Mouse (Mus musculus): ENCODE data around the gene Aff1. TPM values are rescaled to one million over a fixed set of nuclear protein-coding genes. Genes with fewer than 3 reads are reported as not detected.

The Aff1 gene
- polyA plus RNA-seq, 1 experiment from 2014 or later: 12.1 TPM

- H3K4me3 ChIP-seq (ENCODE audit: low read depth, low read length): no peak overlapping the region
- no peaks in the 10 kb centered on the region for H3K36me3 ChIP-seq (ENCODE audit: control insufficient read depth, insufficient read depth, low read length)
- WGBS (ENCODE audit: insufficient replicate concordance): 38% methylated on average over 6 of the region's 6 CpGs
- peak overlapping the region; percentile 45 for H3K4me2 ChIP-seq
- no peak overlapping the region for H3K9ac ChIP-seq (ENCODE audit: low read depth, low read length)
- H3K9me3 ChIP-seq (replicated peaks; ENCODE audit: control insufficient read depth, low read length): no peaks in the 10 kb centered on the region
- 0 out of 2 replicates have a peak overlapping the region, but pooled peaks have one; percentile 41 for H3K27ac ChIP-seq (ENCODE audit: low read depth, low read length)
- H3K27me3 ChIP-seq (ENCODE audit: control insufficient read depth, insufficient read depth, low read length): peaks cover 2% of the 10 kb centered on the region; the same call in 1 of the 2 replicates
- no peaks in the 10 kb centered on the region for H3K4me1 ChIP-seq (ENCODE audit: control insufficient read depth, insufficient read depth, low read length)
- no peak for ATAC-seq (replicated peaks; ENCODE audit: insufficient number of reproducible peaks, low FRiP score, low TSS enrichment)
Measured at GRCm38 (mm10) chr5:103736553-103737207, 44.5 kb downstream of the Aff1 start.

GRCm38 (mm10) chr5:103737208-103738066 lies 45.3 kb downstream of the Aff1 start:
- ATAC-seq (replicated peaks; ENCODE audit: insufficient number of reproducible peaks, low FRiP score, low TSS enrichment): peak; percentile 85
- H3K4me1 ChIP-seq (ENCODE audit: control insufficient read depth, insufficient read depth, low read length): no peaks in the 10 kb centered on the region
- peaks cover 2% of the 10 kb centered on the region; the same call in 1 of the 2 replicates for H3K27me3 ChIP-seq (ENCODE audit: control insufficient read depth, insufficient read depth, low read length)
- H3K4me2 ChIP-seq: peak overlapping the region; percentile 45
- no peaks in the 10 kb centered on the region for H3K36me3 ChIP-seq (ENCODE audit: control insufficient read depth, insufficient read depth, low read length)
- WGBS (ENCODE audit: insufficient replicate concordance): 45% methylated on average over 26 of the region's 26 CpGs
- H3K9me3 ChIP-seq (replicated peaks; ENCODE audit: control insufficient read depth, low read length): no peaks in the 10 kb centered on the region
- no peak overlapping the region for H3K9ac ChIP-seq (ENCODE audit: low read depth, low read length)
- no peak overlapping the region for H3K4me3 ChIP-seq (ENCODE audit: low read depth, low read length)
- peak overlapping the region; percentile 76 for H3K27ac ChIP-seq (ENCODE audit: low read depth, low read length)

GRCm38 (mm10) chr5:103738509-103738908 lies 46.3 kb downstream of the Aff1 start:
- no peak for ATAC-seq (replicated peaks; ENCODE audit: insufficient number of reproducible peaks, low FRiP score, low TSS enrichment)
- no peaks in the 10 kb centered on the region for H3K9me3 ChIP-seq (replicated peaks; ENCODE audit: control insufficient read depth, low read length)
- peaks cover 2% of the 10 kb centered on the region; the same call in 1 of the 2 replicates for H3K27me3 ChIP-seq (ENCODE audit: control insufficient read depth, insufficient read depth, low read length)
- H3K4me3 ChIP-seq (ENCODE audit: low read depth, low read length): no peak overlapping the region
- WGBS (ENCODE audit: insufficient replicate concordance): 64% methylated on average over 5 of the region's 5 CpGs
- H3K4me2 ChIP-seq: no peak overlapping the region; the same call in 1 of the 2 replicates
- H3K4me1 ChIP-seq (ENCODE audit: control insufficient read depth, insufficient read depth, low read length): no peaks in the 10 kb centered on the region
- no peaks in the 10 kb centered on the region for H3K36me3 ChIP-seq (ENCODE audit: control insufficient read depth, insufficient read depth, low read length)
- H3K9ac ChIP-seq (ENCODE audit: low read depth, low read length): no peak overlapping the region
- H3K27ac ChIP-seq (ENCODE audit: low read depth, low read length): peak overlapping the region; percentile 41

GRCm38 (mm10) chr5:103739163-103739562 lies 47.0 kb downstream of the Aff1 start:
- Histone ChIP-seq H3K9ac (ENCODE audit: low read depth, low read length) (no peak overlapping the region), H3K4me2 (no peak overlapping the region), H3K27me3 (ENCODE audit: control insufficient read depth, insufficient read depth, low read length) (peaks cover 2% of the 10 kb centered on the region; the same call in 1 of the 2 replicates), H3K36me3 (ENCODE audit: control insufficient read depth, insufficient read depth, low read length) (no peaks in the 10 kb centered on the region), H3K4me1 (ENCODE audit: control insufficient read depth, insufficient read depth, low read length) (no peaks in the 10 kb centered on the region), H3K27ac (ENCODE audit: low read depth, low read length) (no peak overlapping the region), H3K4me3 (ENCODE audit: low read depth, low read length) (no peak overlapping the region), H3K9me3 (replicated peaks; ENCODE audit: control insufficient read depth, low read length) (no peaks in the 10 kb centered on the region)
- no peak for ATAC-seq (replicated peaks; ENCODE audit: insufficient number of reproducible peaks, low FRiP score, low TSS enrichment)
- WGBS (ENCODE audit: insufficient replicate concordance): 84% methylated on average over 5 of the region's 5 CpGs

- H3K27ac ChIP-seq (ENCODE audit: low read depth, low read length): no peak overlapping the region
- H3K9me3 ChIP-seq (replicated peaks; ENCODE audit: control insufficient read depth, low read length): no peaks in the 10 kb centered on the region
- H3K4me1 ChIP-seq (ENCODE audit: control insufficient read depth, insufficient read depth, low read length): no peaks in the 10 kb centered on the region
- H3K9ac ChIP-seq (ENCODE audit: low read depth, low read length): no peak overlapping the region
- H3K4me2 ChIP-seq: no peak overlapping the region
- 59% methylated on average over 5 of the region's 5 CpGs for WGBS (ENCODE audit: insufficient replicate concordance)
- H3K36me3 ChIP-seq (ENCODE audit: control insufficient read depth, insufficient read depth, low read length): no peaks in the 10 kb centered on the region
- H3K27me3 ChIP-seq (ENCODE audit: control insufficient read depth, insufficient read depth, low read length): peaks cover 2% of the 10 kb centered on the region; the same call in 1 of the 2 replicates
- no peak for ATAC-seq (replicated peaks; ENCODE audit: insufficient number of reproducible peaks, low FRiP score, low TSS enrichment)
- no peak overlapping the region for H3K4me3 ChIP-seq (ENCODE audit: low read depth, low read length)
Measured at GRCm38 (mm10) chr5:103740093-103740902, 48.1 kb downstream of the Aff1 start.

GRCm38 (mm10) chr5:103740903-103741246 lies 48.7 kb downstream of the Aff1 start:
- H3K4me1 ChIP-seq (ENCODE audit: control insufficient read depth, insufficient read depth, low read length): no peaks in the 10 kb centered on the region
- H3K4me2 ChIP-seq: no peak overlapping the region
- no peaks in the 10 kb centered on the region for H3K36me3 ChIP-seq (ENCODE audit: control insufficient read depth, insufficient read depth, low read length)
- no peak overlapping the region for H3K9ac ChIP-seq (ENCODE audit: low read depth, low read length)
- no peak overlapping the region for H3K27ac ChIP-seq (ENCODE audit: low read depth, low read length)
- H3K27me3 ChIP-seq (ENCODE audit: control insufficient read depth, insufficient read depth, low read length): peaks cover 2% of the 10 kb centered on the region; the same call in 1 of the 2 replicates
- no peak for ATAC-seq (replicated peaks; ENCODE audit: insufficient number of reproducible peaks, low FRiP score, low TSS enrichment)
- 89% methylated on average over 1 of the region's 1 CpGs for WGBS (ENCODE audit: insufficient replicate concordance)
- H3K4me3 ChIP-seq (ENCODE audit: low read depth, low read length): no peak overlapping the region
- no peaks in the 10 kb centered on the region for H3K9me3 ChIP-seq (replicated peaks; ENCODE audit: control insufficient read depth, low read length)

GRCm38 (mm10) chr5:103741443-103741842 lies 49.3 kb downstream of the Aff1 start:
- H3K9ac ChIP-seq (ENCODE audit: low read depth, low read length): no peak overlapping the region
- 62% methylated on average over 1 of the region's 1 CpGs for WGBS (ENCODE audit: insufficient replicate concordance)
- H3K36me3 ChIP-seq (ENCODE audit: control insufficient read depth, insufficient read depth, low read length): no peaks in the 10 kb centered on the region
- H3K27ac ChIP-seq (ENCODE audit: low read depth, low read length): peak overlapping the region; percentile 59; the same call in 1 of the 2 replicates
- peaks cover 2% of the 10 kb centered on the region; the same call in 1 of the 2 replicates for H3K27me3 ChIP-seq (ENCODE audit: control insufficient read depth, insufficient read depth, low read length)
- ATAC-seq (replicated peaks; ENCODE audit: insufficient number of reproducible peaks, low FRiP score, low TSS enrichment): no peak
- H3K4me3 ChIP-seq (ENCODE audit: low read depth, low read length): no peak overlapping the region
- H3K4me2 ChIP-seq: no peak overlapping the region
- H3K4me1 ChIP-seq (ENCODE audit: control insufficient read depth, insufficient read depth, low read length): no peaks in the 10 kb centered on the region
- no peaks in the 10 kb centered on the region for H3K9me3 ChIP-seq (replicated peaks; ENCODE audit: control insufficient read depth, low read length)

- H3K4me1 ChIP-seq (ENCODE audit: control insufficient read depth, insufficient read depth, low read length): no peaks in the 10 kb centered on the region
- H3K4me2 ChIP-seq: no peak overlapping the region
- no peaks in the 10 kb centered on the region for H3K36me3 ChIP-seq (ENCODE audit: control insufficient read depth, insufficient read depth, low read length)
- H3K9me3 ChIP-seq (replicated peaks; ENCODE audit: control insufficient read depth, low read length): no peaks in the 10 kb centered on the region
- no peak overlapping the region for H3K4me3 ChIP-seq (ENCODE audit: low read depth, low read length)
- peak; percentile 92 for ATAC-seq (replicated peaks; ENCODE audit: insufficient number of reproducible peaks, low FRiP score, low TSS enrichment)
- peaks cover 2% of the 10 kb centered on the region; the same call in 1 of the 2 replicates for H3K27me3 ChIP-seq (ENCODE audit: control insufficient read depth, insufficient read depth, low read length)
- H3K27ac ChIP-seq (ENCODE audit: low read depth, low read length): peak overlapping the region; percentile 59; the same call in 1 of the 2 replicates
- WGBS (ENCODE audit: insufficient replicate concordance): 48% methylated on average over 2 of the region's 2 CpGs
- H3K9ac ChIP-seq (ENCODE audit: low read depth, low read length): no peak overlapping the region
Measured at GRCm38 (mm10) chr5:103741992-103742391, 49.8 kb downstream of the Aff1 start.
